Mouse (Mus musculus): ENCODE results near the gene Wwox.

The Wwox gene

GRCm38 (mm10) chr8:114604315-114604714 is 164.9 kb downstream of the Wwox start:
- no peak for DNase-seq

GRCm38 (mm10) chr8:114605651-114606050 is 166.2 kb downstream of the Wwox start:
- DNase-seq: no peak

GRCm38 (mm10) chr8:114609330-114609729 is 169.9 kb downstream of the Wwox start:
- no peak for DNase-seq

GRCm38 (mm10) chr8:114611075-114611474 is 171.6 kb downstream of the Wwox start:
- no peak for DNase-seq

GRCm38 (mm10) chr8:114612091-114612490 is 172.6 kb downstream of the Wwox start:
- no peak for DNase-seq

GRCm38 (mm10) chr8:114615413-114615812 is 176.0 kb downstream of the Wwox start:
- no peak for DNase-seq

GRCm38 (mm10) chr8:114615908-114616307 is 176.5 kb downstream of the Wwox start:
- DNase-seq: no peak

- DNase-seq: no peak
Observed at GRCm38 (mm10) chr8:114618908-114619508, 179.6 kb downstream of the Wwox start.

GRCm38 (mm10) chr8:114625402-114625801 is 185.9 kb downstream of the Wwox start:
- no peak for DNase-seq

GRCm38 (mm10) chr8:114626897-114627296 is 187.4 kb downstream of the Wwox start:
- no peak for DNase-seq

- DNase-seq: no peak
Observed at GRCm38 (mm10) chr8:114629719-114630118, 190.3 kb downstream of the Wwox start.

- DNase-seq: no peak
Observed at GRCm38 (mm10) chr8:114631087-114631486, 191.6 kb downstream of the Wwox start.

- no peak for DNase-seq
Observed at GRCm38 (mm10) chr8:114634151-114634550, 194.7 kb downstream of the Wwox start.

- DNase-seq: peak; percentile 39
Observed at GRCm38 (mm10) chr8:114634669-114635410, 195.4 kb downstream of the Wwox start.

GRCm38 (mm10) chr8:114636376-114636775 is 196.9 kb downstream of the Wwox start:
- no peak for DNase-seq

- DNase-seq: no peak
Observed at GRCm38 (mm10) chr8:114641809-114642208, 202.4 kb downstream of the Wwox start.

GRCm38 (mm10) chr8:114650789-114651188 is 211.3 kb downstream of the Wwox start:
- DNase-seq: peak; percentile 13

GRCm38 (mm10) chr8:114657789-114658188 is 218.3 kb downstream of the Wwox start:
- DNase-seq: no peak

- no peak for DNase-seq
Observed at GRCm38 (mm10) chr8:114658475-114658874, 219.0 kb downstream of the Wwox start.

- DNase-seq: no peak
Observed at GRCm38 (mm10) chr8:114663053-114663452, 223.6 kb downstream of the Wwox start.

- no peak for DNase-seq
Observed at GRCm38 (mm10) chr8:114665521-114665920, 226.1 kb downstream of the Wwox start.

GRCm38 (mm10) chr8:114670801-114671200 is 231.3 kb downstream of the Wwox start:
- no peak for DNase-seq

- DNase-seq: no peak
Observed at GRCm38 (mm10) chr8:114671237-114671674, 231.8 kb downstream of the Wwox start.

GRCm38 (mm10) chr8:114673416-114673815 is 234.0 kb downstream of the Wwox start:
- no peak for DNase-seq

GRCm38 (mm10) chr8:114675151-114675550 is 235.7 kb downstream of the Wwox start:
- no peak for DNase-seq
